Mouse (Mus musculus): Measurements from ENCODE around the gene Slc6a13. TPM values are rescaled to one million over a fixed set of nuclear protein-coding genes. Genes with fewer than 3 reads are reported as not detected.
"Not testable (repeated sequence)": the region's sequence is repeated elsewhere in the genome, so short reads cannot be mapped to it uniquely, and the experiment has no call there.

Slc6a13 gene
- polyA plus RNA-seq, 1 experiment from 2014 or later, result 16.1 TPM

GRCm38 (mm10) chr6:121357232-121357631, 57.2 kb downstream of the Slc6a13 start:
- no peaks in the 10 kb centered on the region for H3K9me3 ChIP-seq
- H3K4me1 ChIP-seq, result no peaks in the 10 kb centered on the region
- no peak overlapping the region for H3K4me2 ChIP-seq (replicated peaks)
- no peak overlapping the region for H3K9ac ChIP-seq
- no peaks in the 10 kb centered on the region for H3K27me3 ChIP-seq (replicated peaks)
- H3K27ac ChIP-seq, result no peak overlapping the region
- H3K36me3 ChIP-seq, result no peaks in the 10 kb centered on the region
- no peak overlapping the region for H3K4me3 ChIP-seq
- ATAC-seq (ENCODE audit: low FRiP score, low read depth), result no peak
- 70% methylated on average over 6 of the region's 6 CpGs for WGBS

DNA sequence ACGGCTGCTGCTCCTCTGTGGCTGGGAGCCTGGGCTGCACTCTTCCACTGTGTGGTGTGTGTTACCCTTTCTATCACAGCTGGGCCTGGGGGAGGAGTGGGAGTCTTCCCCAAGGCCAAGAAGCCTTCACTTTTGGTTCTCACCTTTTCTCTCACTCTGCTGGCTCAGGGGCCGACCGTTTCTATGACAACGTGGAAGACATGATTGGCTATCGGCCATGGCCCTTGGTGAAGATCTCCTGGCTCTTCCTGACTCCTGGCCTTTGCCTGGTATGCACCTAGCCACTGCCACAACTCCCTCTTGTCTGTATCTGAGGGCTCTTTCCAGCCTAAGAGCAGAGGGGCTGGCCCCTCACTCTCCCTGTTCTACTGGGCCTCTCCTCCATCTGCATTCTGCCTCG, 63.0 kb downstream of the Slc6a13 start:
- H3K9ac ChIP-seq, result no peak overlapping the region
- H3K36me3 ChIP-seq, result no peaks in the 10 kb centered on the region
- ATAC-seq (ENCODE audit: low FRiP score, low read depth), result no peak
- H3K27ac ChIP-seq, result no peak overlapping the region
- no peaks in the 10 kb centered on the region for H3K9me3 ChIP-seq
- H3K4me1 ChIP-seq, result no peaks in the 10 kb centered on the region
- WGBS, result 81% methylated on average over 6 of the region's 6 CpGs
- H3K4me3 ChIP-seq, result no peak overlapping the region
- no peak overlapping the region for H3K4me2 ChIP-seq (replicated peaks)
- H3K27me3 ChIP-seq (replicated peaks), result no peaks in the 10 kb centered on the region

DNA sequence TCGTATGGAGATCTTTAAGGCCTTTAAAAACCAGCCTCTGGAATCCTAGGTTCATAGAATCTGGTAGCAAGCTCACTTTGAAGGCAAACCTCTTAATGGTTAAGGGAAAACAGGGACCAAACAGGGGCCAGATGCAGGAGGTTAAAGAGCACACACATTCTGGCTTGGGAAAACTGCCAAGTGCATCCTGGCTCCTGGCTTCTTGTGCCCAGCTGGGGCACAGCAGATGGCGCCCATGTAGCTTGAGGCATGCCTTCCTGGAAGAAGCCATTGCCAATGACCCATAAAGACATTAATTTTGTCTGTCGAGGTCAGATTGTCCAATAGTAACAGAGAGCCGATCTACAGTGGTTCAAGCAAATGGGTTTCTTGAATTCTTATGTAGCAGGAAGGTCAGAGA, 63.9 kb downstream of the Slc6a13 start:
- H3K36me3 ChIP-seq, result no peaks in the 10 kb centered on the region
- 57% methylated on average over 4 of the region's 4 CpGs for WGBS

DNA sequence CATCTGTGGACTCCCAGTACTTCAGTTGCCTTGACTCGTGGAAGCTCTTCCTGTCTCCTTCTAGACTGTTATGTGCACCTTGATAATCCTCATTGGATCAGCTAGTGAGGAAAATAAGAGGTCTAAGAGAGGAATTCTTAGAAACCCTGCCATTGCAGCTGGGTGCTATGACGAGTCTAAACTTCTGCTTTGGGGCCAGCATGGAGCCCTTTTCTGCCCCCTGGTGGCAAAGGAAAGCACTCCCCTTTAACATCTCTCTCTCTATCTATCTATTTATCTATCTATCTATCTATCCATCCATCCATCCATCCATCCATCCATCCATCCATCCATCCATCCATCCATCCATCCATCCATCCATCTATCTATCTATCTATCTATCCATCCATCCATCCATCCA, 66.5 kb downstream of the Slc6a13 start:
- 22% methylated on average over 2 of the region's 2 CpGs for WGBS
- not testable (repeated sequence) for H3K36me3 ChIP-seq; H3K4me1 ChIP-seq; H3K4me2 ChIP-seq (replicated peaks); H3K9ac ChIP-seq; H3K4me3 ChIP-seq; H3K9me3 ChIP-seq; H3K27ac ChIP-seq; H3K27me3 ChIP-seq (replicated peaks); ATAC-seq (ENCODE audit: low FRiP score, low read depth)

More for the DNA sequence above, 63.9 kb downstream of the Slc6a13 start:
- Histone ChIP-seq H3K9me3 (no peaks in the 10 kb centered on the region), H3K27me3 (replicated peaks) (no peaks in the 10 kb centered on the region), H3K4me1 (no peaks in the 10 kb centered on the region), H3K4me3 (no peak overlapping the region), H3K4me2 (replicated peaks) (no peak overlapping the region), H3K27ac (no peak overlapping the region), H3K9ac (no peak overlapping the region)
- ATAC-seq (ENCODE audit: low FRiP score, low read depth), result no peak

- H3K27me3 ChIP-seq (replicated peaks), result no peaks in the 10 kb centered on the region
- 59% methylated on average over 3 of the region's 3 CpGs for WGBS
- H3K36me3 ChIP-seq, result no peaks in the 10 kb centered on the region
- no peaks in the 10 kb centered on the region for H3K9me3 ChIP-seq
- no peak for ATAC-seq (ENCODE audit: low FRiP score, low read depth)
- no peak overlapping the region for H3K27ac ChIP-seq
- no peak overlapping the region for H3K4me3 ChIP-seq
- H3K9ac ChIP-seq, result no peak overlapping the region
- no peak overlapping the region for H3K4me2 ChIP-seq (replicated peaks)
- H3K4me1 ChIP-seq, result no peaks in the 10 kb centered on the region
Measured at GRCm38 (mm10) chr6:121367099-121367498, 67.1 kb downstream of the Slc6a13 start.

- ATAC-seq (ENCODE audit: low FRiP score, low read depth), result no peak
- Histone ChIP-seq H3K9ac (no peak overlapping the region), H3K27me3 (replicated peaks) (no peaks in the 10 kb centered on the region), H3K27ac (no peak overlapping the region), H3K4me1 (no peaks in the 10 kb centered on the region), H3K36me3 (no peaks in the 10 kb centered on the region), H3K4me2 (replicated peaks) (no peak overlapping the region), H3K9me3 (no peaks in the 10 kb centered on the region), H3K4me3 (no peak overlapping the region)
- WGBS, result 73% methylated on average over 10 of the region's 10 CpGs
Measured at GRCm38 (mm10) chr6:121371197-121371980, 71.4 kb downstream of the Slc6a13 start.

GRCm38 (mm10) chr6:121376159-121376558, 76.1 kb downstream of the Slc6a13 start:
- Histone ChIP-seq H3K4me2 (replicated peaks) (no peak overlapping the region), H3K9me3 (no peaks in the 10 kb centered on the region), H3K27ac (no peak overlapping the region), H3K9ac (no peak overlapping the region), H3K36me3 (no peaks in the 10 kb centered on the region), H3K4me1 (peaks cover 5% of the 10 kb centered on the region; the same call in 1 of the 2 replicates), H3K4me3 (no peak overlapping the region), H3K27me3 (replicated peaks) (no peaks in the 10 kb centered on the region)
- no peak for ATAC-seq (ENCODE audit: low FRiP score, low read depth)
- 82% methylated on average over 12 of the region's 12 CpGs for WGBS

GRCm38 (mm10) chr6:121378256-121378655, 78.2 kb downstream of the Slc6a13 start:
- Histone ChIP-seq H3K27ac (no peak overlapping the region), H3K36me3 (no peaks in the 10 kb centered on the region), H3K27me3 (replicated peaks) (no peaks in the 10 kb centered on the region), H3K4me3 (no peak overlapping the region), H3K9ac (no peak overlapping the region), H3K4me1 (peaks cover 5% of the 10 kb centered on the region; the same call in 1 of the 2 replicates), H3K9me3 (no peaks in the 10 kb centered on the region), H3K4me2 (replicated peaks) (no peak overlapping the region)
- WGBS, result 60% methylated on average over 4 of the region's 4 CpGs
- ATAC-seq (ENCODE audit: low FRiP score, low read depth), result no peak

DNA sequence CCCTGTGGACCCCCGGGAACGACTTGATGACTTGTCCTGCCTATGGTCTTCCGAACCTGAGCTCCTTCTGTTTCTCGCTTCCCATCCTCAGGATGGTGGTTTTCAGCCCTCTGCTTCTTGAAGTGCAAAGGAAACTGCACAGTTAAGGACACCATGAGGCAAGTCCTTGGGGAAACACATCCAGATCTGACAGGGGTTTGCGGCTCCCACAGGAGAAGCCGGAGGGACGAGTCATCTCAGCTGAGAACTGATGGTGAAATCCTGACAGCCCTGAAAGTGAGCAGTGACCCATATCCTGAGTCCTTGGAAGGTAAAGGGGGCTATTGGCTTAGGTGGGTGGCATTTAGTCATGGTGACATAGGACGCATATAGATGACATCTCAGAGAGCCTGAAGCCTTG, 80.5 kb downstream of the Slc6a13 start:
- ATAC-seq (ENCODE audit: low FRiP score, low read depth), result no peak
- no peaks in the 10 kb centered on the region for H3K27me3 ChIP-seq (replicated peaks)
- H3K4me3 ChIP-seq, result no peak overlapping the region
- no peak overlapping the region for H3K9ac ChIP-seq
- H3K4me2 ChIP-seq (replicated peaks), result no peak overlapping the region
- H3K27ac ChIP-seq, result no peak overlapping the region
- no peaks in the 10 kb centered on the region for H3K9me3 ChIP-seq
- H3K4me1 ChIP-seq, result peaks cover 5% of the 10 kb centered on the region; the same call in 1 of the 2 replicates
- WGBS, result 83% methylated on average over 8 of the region's 8 CpGs
- H3K36me3 ChIP-seq, result no peaks in the 10 kb centered on the region

DNA sequence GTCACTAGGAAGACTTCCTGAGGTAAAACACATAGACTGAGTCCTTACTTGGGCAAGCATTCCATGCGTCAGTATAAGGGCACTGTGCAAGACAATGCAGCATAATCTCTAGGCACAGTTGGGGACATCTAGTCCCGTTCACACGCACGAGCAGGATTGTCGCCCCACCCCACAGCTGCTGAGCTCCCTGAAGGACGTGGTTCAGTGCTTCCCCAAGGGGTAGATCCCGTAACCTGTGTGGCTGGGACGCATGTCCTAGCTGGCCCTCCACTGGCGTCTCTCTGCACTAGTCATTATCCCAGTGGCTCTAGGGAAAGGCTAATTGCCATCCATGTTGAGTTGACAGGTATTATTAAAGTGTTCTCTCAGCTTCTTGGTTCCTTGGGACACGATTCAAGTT, 82.0 kb downstream of the Slc6a13 start:
- H3K27ac ChIP-seq, result no peak overlapping the region
- WGBS, result 54% methylated on average over 10 of the region's 10 CpGs
- ATAC-seq (ENCODE audit: low FRiP score, low read depth), result 0 out of 2 replicates have a peak, but pooled peaks have one; percentile 30
- H3K9ac ChIP-seq, result no peak overlapping the region
- no peak overlapping the region for H3K4me3 ChIP-seq
- H3K36me3 ChIP-seq, result no peaks in the 10 kb centered on the region
- H3K9me3 ChIP-seq, result no peaks in the 10 kb centered on the region
- peaks cover 5% of the 10 kb centered on the region; the same call in 1 of the 2 replicates for H3K4me1 ChIP-seq
- H3K27me3 ChIP-seq (replicated peaks), result no peaks in the 10 kb centered on the region
- H3K4me2 ChIP-seq (replicated peaks), result no peak overlapping the region

DNA sequence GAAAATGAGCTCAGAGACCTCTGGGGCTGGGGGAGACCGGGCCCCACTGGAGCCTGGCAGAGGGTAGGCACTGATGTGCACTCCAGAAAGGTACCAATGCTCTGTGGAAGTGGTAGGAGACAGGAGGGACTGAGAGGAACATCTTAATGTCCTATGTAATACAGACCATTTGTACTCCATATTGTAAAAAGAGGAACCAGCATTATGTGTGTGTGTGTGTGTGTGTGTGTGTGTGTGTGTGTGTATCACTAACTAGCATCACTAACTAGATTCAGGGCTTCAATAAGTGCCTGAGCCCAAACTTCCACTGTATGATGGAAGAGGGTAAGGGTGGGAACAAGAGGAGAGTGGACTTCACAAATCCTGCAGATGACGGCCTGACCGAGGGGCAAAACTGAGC, 85.4 kb downstream of the Slc6a13 start:
- no peak for ATAC-seq (ENCODE audit: low FRiP score, low read depth)
- H3K36me3 ChIP-seq, result no peaks in the 10 kb centered on the region
- 85% methylated on average over 3 of the region's 3 CpGs for WGBS
- no peak overlapping the region for H3K9ac ChIP-seq
- H3K4me2 ChIP-seq (replicated peaks), result no peak overlapping the region
- H3K27me3 ChIP-seq (replicated peaks), result no peaks in the 10 kb centered on the region
- H3K9me3 ChIP-seq, result no peaks in the 10 kb centered on the region
- no peak overlapping the region for H3K27ac ChIP-seq
- no peak overlapping the region for H3K4me3 ChIP-seq
- no peaks in the 10 kb centered on the region for H3K4me1 ChIP-seq
